Mouse (Mus musculus) cerebellum, adult 18-20 months (tissue): ENCODE results near the gene Abcf1.

ENCODE experiments used
- DNase-seq, 2 experiments: peaks; one replicate each; pipeline ENCODE4 v3.0.0; 2021

Abcf1 gene

GRCm38 (mm10) chr17:35918276-35919059 lies 51.1 kb downstream of the Abcf1 start:
- peak; percentile 47 to 58 for DNase-seq

- peak; percentile 61 to 66 for DNase-seq
These were observed 51.9 kb downstream of the Abcf1 start for GRCm38 (mm10) chr17:35917463-35918251.

- DNase-seq = peak in 1 of 2 experiments; percentile 43
These were observed 52.5 kb downstream of the Abcf1 start for GRCm38 (mm10) chr17:35917143-35917462.

GRCm38 (mm10) chr17:35916297-35917142 lies 53.0 kb downstream of the Abcf1 start, which contains the start of the genes Mrps18b and Ppp1r10:
Mrps18b (minus strand) TSS chr17:35916389.
Ppp1r10 (plus strand) TSS chr17:35916434.
- peak; percentile 98 to 100 for DNase-seq

GRCm38 (mm10) chr17:35915538-35916296 lies 53.8 kb downstream of the Abcf1 start:
- DNase-seq = no peak

- no peak for DNase-seq
These were observed 54.6 kb downstream of the Abcf1 start for GRCm38 (mm10) chr17:35914975-35915374.

GRCm38 (mm10) chr17:35909919-35910369 lies 59.6 kb downstream of the Abcf1 start, which contains the start of gene Atat1:
Atat1 (minus strand) TSS chr17:35910075.
- DNase-seq = peak; percentile 84 to 90

- peak in 1 of 2 experiments; percentile 31 for DNase-seq
These were observed 60.2 kb downstream of the Abcf1 start for GRCm38 (mm10) chr17:35909186-35909918.

- no peak for DNase-seq
These were observed 62.0 kb downstream of the Abcf1 start for GRCm38 (mm10) chr17:35907609-35908008.
